Mouse (Mus musculus) heart, postnatal 0 days (tissue): ENCODE results near the gene Tcp10a.
"Not testable (repeated sequence)": the region's sequence is repeated elsewhere in the genome, so short reads cannot be mapped to it uniquely, and the experiment has no call there.

Experiments
- CTCF ChIP-seq: IDR thresholded peaks from 2 replicates; pipeline ENCODE4 v1.5.1; 2016; ENCODE audit warnings: antibody characterized with exemption, control low read depth, low read depth
- EP300 ChIP-seq: IDR thresholded peaks from 2 replicates; pipeline ENCODE4 v1.6.1; 2016; ENCODE audit warnings: antibody characterized with exemption, low read depth

DNA sequence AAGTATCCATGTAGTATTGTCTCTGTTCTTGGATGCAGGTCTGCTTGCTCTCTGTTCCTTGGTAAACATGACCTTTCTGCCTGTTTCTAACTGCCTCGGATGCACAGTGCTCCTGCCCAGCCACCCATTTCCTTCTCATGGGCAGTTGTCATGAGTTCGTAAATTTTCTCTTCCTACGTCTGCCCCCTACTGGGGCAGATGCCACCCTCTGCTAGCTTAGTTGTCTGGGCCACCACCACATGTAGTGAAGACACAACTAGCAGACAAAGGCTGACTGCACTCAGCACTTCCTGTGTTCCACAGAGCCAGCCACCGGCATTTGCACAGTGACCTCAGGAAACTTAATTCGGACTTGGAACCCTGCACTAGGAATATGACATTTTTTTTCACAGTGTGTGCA is 8.3 kb downstream of the Tcp10a start:
- TF ChIP-seq EP300, CTCF: not testable (repeated sequence)
